Mouse (Mus musculus) C2C12 (cell line): ENCODE data around the gene Timeless. TPM values are rescaled to one million over a fixed set of nuclear protein-coding genes. Genes with fewer than 3 reads are reported as not detected.

Source experiments
- H3K27me3 ChIP-seq: one replicate; pipeline ENCODE4 v1.6.1; 2011; ENCODE audit not compliant: control insufficient read depth, insufficient read depth, insufficient read length
- H3K36me3 ChIP-seq: one replicate; pipeline ENCODE4 v1.6.1; 2011; ENCODE audit not compliant: control insufficient read depth, insufficient read depth
- H3K4me3 ChIP-seq: one replicate; pipeline ENCODE4 v1.5.1; 2011; ENCODE audit warnings: mild to moderate bottlenecking, control low read depth; ENCODE audit not compliant: poor library complexity, insufficient read depth, severe bottlenecking
- H3K79me2 ChIP-seq: one replicate; pipeline ENCODE4 v1.6.1; 2011; ENCODE audit not compliant: control insufficient read depth, insufficient read depth
- H3K79me3 ChIP-seq: one replicate; pipeline ENCODE4 v1.6.1; 2011; ENCODE audit warnings: low read depth, control low read depth
- H3ac ChIP-seq: one replicate; pipeline ENCODE3; 2011; ENCODE audit warnings: low read depth; ENCODE audit not compliant: control insufficient read depth, insufficient read length
- CEBPB ChIP-seq: IDR thresholded peaks from one replicate; pipeline ENCODE4 v1.6.1; 2011; ENCODE audit warnings: low read depth, mild to moderate bottlenecking, control low read depth, moderate library complexity
- CTCF ChIP-seq: IDR thresholded peaks from one replicate; pipeline ENCODE4 v1.5.1; 2011; ENCODE audit not compliant: control insufficient read depth, insufficient read depth, insufficient read length
- FOSL1 ChIP-seq: IDR thresholded peaks from one replicate; pipeline ENCODE4 v1.8.0; 2011; ENCODE audit warnings: mild to moderate bottlenecking, low read length; ENCODE audit not compliant: poor library complexity, insufficient read depth, severe bottlenecking
- MAX ChIP-seq: IDR thresholded peaks from one replicate; pipeline ENCODE4 v1.6.1; 2011; ENCODE audit warnings: mild to moderate bottlenecking, control low read depth
- MYOD1 ChIP-seq: IDR thresholded peaks from one replicate; pipeline ENCODE4 v1.6.1; 2011; ENCODE audit warnings: low read depth; ENCODE audit not compliant: control insufficient read depth, insufficient read length
- MYOG ChIP-seq: IDR thresholded peaks from one replicate; pipeline ENCODE4 v1.6.1; 2011; ENCODE audit not compliant: control insufficient read depth, insufficient read length; ENCODE audit errors: extremely low read depth
- USF1 ChIP-seq: IDR thresholded peaks from one replicate; pipeline ENCODE4 v1.6.1; 2011; ENCODE audit warnings: low read depth, mild to moderate bottlenecking, control low read depth, moderate library complexity
- polyA plus RNA-seq: library from polyadenylated mRNA; unstranded; fragments of >200 nt; fragmentation: generic; extraction: Trizol; gene quantifications from one replicate; pipeline ENCODE4 v1.2.1, GENCODE M21; 2012; ENCODE audit warnings: missing spikeins

Gene Timeless
- polyA plus RNA-seq, 1 experiment, result 17.7 TPM

GRCm38 (mm10) chr10:128263393-128264310, 31.8 kb downstream of the Timeless start:
- no peaks in the 10 kb centered on the region for H3K36me3 ChIP-seq
- no peaks in the 10 kb centered on the region for H3K27me3 ChIP-seq
- H3ac ChIP-seq, result no peak overlapping the region
- no peaks in the 10 kb centered on the region for H3K79me2 ChIP-seq
- TF ChIP-seq MYOG (no peak), CTCF (no peak), MAX (no peak), MYOD1 (no peak), CEBPB (no peak), USF1 (no peak), FOSL1 (no peak)
- no peak overlapping the region for H3K4me3 ChIP-seq
- H3K79me3 ChIP-seq, result no peaks in the 10 kb centered on the region

- H3K27me3 ChIP-seq, result no peaks in the 10 kb centered on the region
- no peaks in the 10 kb centered on the region for H3K79me2 ChIP-seq
- H3K79me3 ChIP-seq, result no peaks in the 10 kb centered on the region
- no peak within 1 kb of the TSS for H3K4me3 ChIP-seq
- no peaks in the 10 kb centered on the region for H3K36me3 ChIP-seq
- TF ChIP-seq MYOD1 (no peak), MYOG (no peak), MAX (no peak), USF1 (no peak), FOSL1 (no peak), CTCF (no peak), CEBPB (no peak)
- H3ac ChIP-seq, result no peak within 1 kb of the TSS
Observed at GRCm38 (mm10) chr10:128268371-128268770, 36.5 kb downstream of the Timeless start, which contains the start of gene Apof. Gene Apof (plus strand): TSS chr10:128268671.

GRCm38 (mm10) chr10:128269206-128269910, 37.5 kb downstream of the Timeless start:
- TF ChIP-seq MYOD1 (no peak), FOSL1 (no peak), MAX (no peak), CTCF (no peak), USF1 (no peak), CEBPB (no peak), MYOG (no peak)
- H3K79me3 ChIP-seq, result no peaks in the 10 kb centered on the region
- no peaks in the 10 kb centered on the region for H3K27me3 ChIP-seq
- H3K4me3 ChIP-seq, result no peak overlapping the region
- no peaks in the 10 kb centered on the region for H3K36me3 ChIP-seq
- H3K79me2 ChIP-seq, result no peaks in the 10 kb centered on the region
- H3ac ChIP-seq, result no peak overlapping the region

- TF ChIP-seq FOSL1, result no peak
- TF ChIP-seq MAX, result peak; percentile 10
- TF ChIP-seq CEBPB, result no peak
- TF ChIP-seq USF1, result no peak
- Histone ChIP-seq H3K4me3 (peak within 1 kb of the TSS; percentile 69), H3K36me3 (no peaks in the 10 kb centered on the region), H3K79me3 (no peaks in the 10 kb centered on the region), H3ac (peak within 1 kb of the TSS; percentile 79), H3K27me3 (no peaks in the 10 kb centered on the region), H3K79me2 (no peaks in the 10 kb centered on the region)
Observed at GRCm38 (mm10) chr10:128270287-128270841, 38.5 kb downstream of the Timeless start, which contains the start of gene Stat2. Gene Stat2 (plus strand): TSS chr10:128270559.

GRCm38 (mm10) chr10:128270866-128271265, 39.0 kb downstream of the Timeless start:
- no peaks in the 10 kb centered on the region for H3K27me3 ChIP-seq
- H3ac ChIP-seq, result peak overlapping the region; percentile 79
- no peaks in the 10 kb centered on the region for H3K36me3 ChIP-seq
- TF ChIP-seq USF1 (no peak), MYOG (no peak), CEBPB (no peak), FOSL1 (no peak), MAX (no peak), MYOD1 (no peak), CTCF (no peak)
- H3K4me3 ChIP-seq, result peak overlapping the region; percentile 69
- H3K79me3 ChIP-seq, result no peaks in the 10 kb centered on the region
- no peaks in the 10 kb centered on the region for H3K79me2 ChIP-seq
